Mouse (Mus musculus): ENCODE measurements at regions not wholly inside any gene's neighbourhood (a gene's known extent, or its start where the extent isn't known, plus 50 kb on each side); places are given as distances from the start of the nearest gene placed in this dataset.

- Histone ChIP-seq H3K4me1 (ENCODE audit: control insufficient read depth, insufficient read depth, low read length) (peaks cover 9% of the 10 kb centered on the region), H3K4me2 (ENCODE audit: low read length) (no peak overlapping the region), H3K9me3 (replicated peaks; ENCODE audit: control insufficient read depth, low read length, poor library complexity, severe bottlenecking) (no peaks in the 10 kb centered on the region), H3K36me3 (ENCODE audit: control insufficient read depth, insufficient read depth, low read length) (no peaks in the 10 kb centered on the region), H3K27ac (ENCODE audit: low read length) (no peak overlapping the region), H3K9ac (ENCODE audit: low read depth, low read length) (no peak overlapping the region), H3K27me3 (ENCODE audit: control insufficient read depth, insufficient read depth, low read depth, low read length) (no peaks in the 10 kb centered on the region), H3K4me3 (ENCODE audit: low read depth, low read length) (no peak overlapping the region)
- 75% methylated on average over 3 of the region's 3 CpGs for WGBS
- no peak for ATAC-seq
These were observed 91.0 kb upstream of the Arid1b start for GRCm38 (mm10) chr17:4903129-4903528.

- H3K9me3 ChIP-seq (replicated peaks; ENCODE audit: control insufficient read depth, low read length, poor library complexity, severe bottlenecking), result no peaks in the 10 kb centered on the region
- H3K27me3 ChIP-seq (ENCODE audit: control insufficient read depth, insufficient read depth, low read depth, low read length), result no peaks in the 10 kb centered on the region
- no peak overlapping the region for H3K4me3 ChIP-seq (ENCODE audit: low read depth, low read length)
- 23% methylated on average over 3 of the region's 3 CpGs for WGBS
- H3K4me1 ChIP-seq (ENCODE audit: control insufficient read depth, insufficient read depth, low read length), result peaks cover 16% of the 10 kb centered on the region
- no peak overlapping the region for H3K9ac ChIP-seq (ENCODE audit: low read depth, low read length)
- H3K36me3 ChIP-seq (ENCODE audit: control insufficient read depth, insufficient read depth, low read length), result no peaks in the 10 kb centered on the region
- no peak overlapping the region for H3K4me2 ChIP-seq (ENCODE audit: low read length)
- peak overlapping the region; percentile 93 for H3K27ac ChIP-seq (ENCODE audit: low read length)
- peak; percentile 8; the same call in 1 of the 2 replicates for ATAC-seq
These were observed 87.6 kb upstream of the Arid1b start for GRCm38 (mm10) chr17:4906504-4906903.

- ATAC-seq, result peak; percentile 67
- peak overlapping the region; percentile 93 for H3K27ac ChIP-seq (ENCODE audit: low read length)
- peaks cover 16% of the 10 kb centered on the region for H3K4me1 ChIP-seq (ENCODE audit: control insufficient read depth, insufficient read depth, low read length)
- peak overlapping the region; percentile 76 for H3K4me2 ChIP-seq (ENCODE audit: low read length)
- H3K9me3 ChIP-seq (replicated peaks; ENCODE audit: control insufficient read depth, low read length, poor library complexity, severe bottlenecking), result no peaks in the 10 kb centered on the region
- under 1% methylated on average over 12 of the region's 14 CpGs for WGBS
- no peaks in the 10 kb centered on the region for H3K36me3 ChIP-seq (ENCODE audit: control insufficient read depth, insufficient read depth, low read length)
- H3K27me3 ChIP-seq (ENCODE audit: control insufficient read depth, insufficient read depth, low read depth, low read length), result no peaks in the 10 kb centered on the region
- H3K9ac ChIP-seq (ENCODE audit: low read depth, low read length), result peak overlapping the region; percentile 47; the same call in 1 of the 2 replicates
- peak overlapping the region; percentile 59 for H3K4me3 ChIP-seq (ENCODE audit: low read depth, low read length)
These were observed 86.9 kb upstream of the Arid1b start for GRCm38 (mm10) chr17:4907181-4907752.

GRCm38 (mm10) chr17:4907841-4908571 lies 86.1 kb upstream of the Arid1b start:
- Histone ChIP-seq H3K4me3 (ENCODE audit: low read depth, low read length) (peak overlapping the region; percentile 59), H3K27me3 (ENCODE audit: control insufficient read depth, insufficient read depth, low read depth, low read length) (no peaks in the 10 kb centered on the region), H3K9me3 (replicated peaks; ENCODE audit: control insufficient read depth, low read length, poor library complexity, severe bottlenecking) (no peaks in the 10 kb centered on the region), H3K4me2 (ENCODE audit: low read length) (peak overlapping the region; percentile 76), H3K27ac (ENCODE audit: low read length) (peak overlapping the region; percentile 93), H3K4me1 (ENCODE audit: control insufficient read depth, insufficient read depth, low read length) (peaks cover 16% of the 10 kb centered on the region), H3K9ac (ENCODE audit: low read depth, low read length) (peak overlapping the region; percentile 82), H3K36me3 (ENCODE audit: control insufficient read depth, insufficient read depth, low read length) (no peaks in the 10 kb centered on the region)
- under 1% methylated on average over 67 of the region's 85 CpGs for WGBS
- peak; percentile 93 for ATAC-seq

GRCm38 (mm10) chr17:4908572-4908965 lies 85.6 kb upstream of the Arid1b start:
- Histone ChIP-seq H3K27ac (ENCODE audit: low read length) (peak overlapping the region; percentile 93), H3K4me3 (ENCODE audit: low read depth, low read length) (peak overlapping the region; percentile 59), H3K27me3 (ENCODE audit: control insufficient read depth, insufficient read depth, low read depth, low read length) (no peaks in the 10 kb centered on the region), H3K4me2 (ENCODE audit: low read length) (peak overlapping the region; percentile 76), H3K4me1 (ENCODE audit: control insufficient read depth, insufficient read depth, low read length) (peaks cover 16% of the 10 kb centered on the region), H3K36me3 (ENCODE audit: control insufficient read depth, insufficient read depth, low read length) (no peaks in the 10 kb centered on the region), H3K9me3 (replicated peaks; ENCODE audit: control insufficient read depth, low read length, poor library complexity, severe bottlenecking) (no peaks in the 10 kb centered on the region), H3K9ac (ENCODE audit: low read depth, low read length) (peak overlapping the region; percentile 82)
- ATAC-seq, result peak; percentile 65; the same call in 1 of the 2 replicates
- WGBS, result 2% methylated on average over 17 of the region's 17 CpGs

- Histone ChIP-seq H3K9ac (ENCODE audit: low read depth, low read length) (no peak overlapping the region), H3K27ac (ENCODE audit: low read length) (no peak overlapping the region), H3K4me3 (ENCODE audit: low read depth, low read length) (no peak overlapping the region), H3K9me3 (replicated peaks; ENCODE audit: control insufficient read depth, low read length, poor library complexity, severe bottlenecking) (no peaks in the 10 kb centered on the region), H3K36me3 (ENCODE audit: control insufficient read depth, insufficient read depth, low read length) (no peaks in the 10 kb centered on the region), H3K27me3 (ENCODE audit: control insufficient read depth, insufficient read depth, low read depth, low read length) (no peaks in the 10 kb centered on the region), H3K4me1 (ENCODE audit: control insufficient read depth, insufficient read depth, low read length) (peaks cover 16% of the 10 kb centered on the region), H3K4me2 (ENCODE audit: low read length) (no peak overlapping the region)
- ATAC-seq, result no peak
- WGBS, result 90% methylated on average over 5 of the region's 5 CpGs
These were observed 84.0 kb upstream of the Arid1b start for GRCm38 (mm10) chr17:4910182-4910581.

- 84% methylated on average over 4 of the region's 4 CpGs for WGBS
- Histone ChIP-seq H3K4me3 (ENCODE audit: low read depth, low read length) (no peak overlapping the region), H3K36me3 (ENCODE audit: control insufficient read depth, insufficient read depth, low read length) (no peaks in the 10 kb centered on the region), H3K27me3 (ENCODE audit: control insufficient read depth, insufficient read depth, low read depth, low read length) (no peaks in the 10 kb centered on the region), H3K9me3 (replicated peaks; ENCODE audit: control insufficient read depth, low read length, poor library complexity, severe bottlenecking) (no peaks in the 10 kb centered on the region), H3K27ac (ENCODE audit: low read length) (no peak overlapping the region), H3K4me2 (ENCODE audit: low read length) (no peak overlapping the region), H3K4me1 (ENCODE audit: control insufficient read depth, insufficient read depth, low read length) (peaks cover 7% of the 10 kb centered on the region; the same call in 1 of the 2 replicates), H3K9ac (ENCODE audit: low read depth, low read length) (no peak overlapping the region)
- ATAC-seq, result no peak
These were observed 81.1 kb upstream of the Arid1b start for GRCm38 (mm10) chr17:4913001-4913400.

- 93% methylated on average over 6 of the region's 6 CpGs for WGBS
- Histone ChIP-seq H3K9me3 (replicated peaks; ENCODE audit: control insufficient read depth, low read length, poor library complexity, severe bottlenecking) (no peaks in the 10 kb centered on the region), H3K4me2 (ENCODE audit: low read length) (no peak overlapping the region), H3K9ac (ENCODE audit: low read depth, low read length) (no peak overlapping the region), H3K27ac (ENCODE audit: low read length) (no peak overlapping the region), H3K27me3 (ENCODE audit: control insufficient read depth, insufficient read depth, low read depth, low read length) (no peaks in the 10 kb centered on the region), H3K36me3 (ENCODE audit: control insufficient read depth, insufficient read depth, low read length) (no peaks in the 10 kb centered on the region), H3K4me1 (ENCODE audit: control insufficient read depth, insufficient read depth, low read length) (no peaks in the 10 kb centered on the region), H3K4me3 (ENCODE audit: low read depth, low read length) (no peak overlapping the region)
- ATAC-seq, result no peak
These were observed 74.2 kb upstream of the Arid1b start for GRCm38 (mm10) chr17:4919866-4920495.

GRCm38 (mm10) chr17:4921121-4921520 lies 73.0 kb upstream of the Arid1b start:
- no peak overlapping the region for H3K9ac ChIP-seq (ENCODE audit: low read depth, low read length)
- 83% methylated on average over 7 of the region's 7 CpGs for WGBS
- H3K4me2 ChIP-seq (ENCODE audit: low read length), result no peak overlapping the region
- no peak for ATAC-seq
- no peaks in the 10 kb centered on the region for H3K9me3 ChIP-seq (replicated peaks; ENCODE audit: control insufficient read depth, low read length, poor library complexity, severe bottlenecking)
- H3K4me1 ChIP-seq (ENCODE audit: control insufficient read depth, insufficient read depth, low read length), result no peaks in the 10 kb centered on the region
- no peaks in the 10 kb centered on the region for H3K27me3 ChIP-seq (ENCODE audit: control insufficient read depth, insufficient read depth, low read depth, low read length)
- H3K4me3 ChIP-seq (ENCODE audit: low read depth, low read length), result no peak overlapping the region
- H3K27ac ChIP-seq (ENCODE audit: low read length), result no peak overlapping the region
- no peaks in the 10 kb centered on the region for H3K36me3 ChIP-seq (ENCODE audit: control insufficient read depth, insufficient read depth, low read length)
